Mouse (Mus musculus) C2C12 (cell line): ENCODE results near the gene Tm6sf1.

ENCODE experiments used
- CEBPB ChIP-seq: IDR thresholded peaks from one replicate; pipeline ENCODE4 v1.6.1; 2011; ENCODE audit warnings: low read depth, mild to moderate bottlenecking, control low read depth, moderate library complexity
- CTCF ChIP-seq: IDR thresholded peaks from one replicate; pipeline ENCODE4 v1.5.1; 2011; ENCODE audit not compliant: control insufficient read depth, insufficient read depth, insufficient read length
- MAX ChIP-seq: IDR thresholded peaks from one replicate; pipeline ENCODE4 v1.6.1; 2011; ENCODE audit warnings: mild to moderate bottlenecking, control low read depth
- MYOD1 ChIP-seq: IDR thresholded peaks from one replicate; pipeline ENCODE4 v1.6.1; 2011; ENCODE audit warnings: low read depth; ENCODE audit not compliant: control insufficient read depth, insufficient read length
- MYOG ChIP-seq: IDR thresholded peaks from one replicate; pipeline ENCODE4 v1.6.1; 2011; ENCODE audit not compliant: control insufficient read depth, insufficient read length; ENCODE audit errors: extremely low read depth
- USF1 ChIP-seq: IDR thresholded peaks from one replicate; pipeline ENCODE4 v1.6.1; 2011; ENCODE audit warnings: low read depth, mild to moderate bottlenecking, control low read depth, moderate library complexity

GRCm38 (mm10) chr7:81844801-81845200 lies 14.0 kb upstream of the Tm6sf1 start:
- TF ChIP-seq CTCF, result no peak
- TF ChIP-seq CEBPB, result no peak
- no peak for TF ChIP-seq MAX
- TF ChIP-seq USF1, result no peak
- TF ChIP-seq MYOG, result no peak
- no peak for TF ChIP-seq MYOD1
